Mouse (Mus musculus): ENCODE results near the gene Cpt1a. TPM values are rescaled to one million over a fixed set of nuclear protein-coding genes. Genes with fewer than 3 reads are reported as not detected.

The Cpt1a gene
- polyA plus RNA-seq, 1 experiment from 2014 or later = 11.7 TPM

GRCm38 (mm10) chr19:3307175-3307949, 14.8 kb upstream of the Cpt1a start:
- WGBS = 50% methylated on average over 16 of the region's 16 CpGs
- no peak overlapping the region for H3K4me3 ChIP-seq (replicated peaks)
- H3K36me3 ChIP-seq (replicated peaks) = no peaks in the 10 kb centered on the region
- H3K4me1 ChIP-seq = no peaks in the 10 kb centered on the region
- H3K27ac ChIP-seq = no peak overlapping the region
- H3K9me3 ChIP-seq = no peaks in the 10 kb centered on the region
- no peak for ATAC-seq (ENCODE audit: low FRiP score)
- no peak overlapping the region for H3K9ac ChIP-seq
- no peak overlapping the region for H3K4me2 ChIP-seq
- 0 out of 2 replicates have a peak, but pooled peaks cover 3% of the 10 kb centered on the region for H3K27me3 ChIP-seq

GRCm38 (mm10) chr19:3319341-3319740, 2.8 kb upstream of the Cpt1a start:
- ATAC-seq (ENCODE audit: low FRiP score) = no peak
- Histone ChIP-seq H3K4me3 (replicated peaks) (no peak overlapping the region), H3K9me3 (no peaks in the 10 kb centered on the region), H3K27ac (no peak overlapping the region), H3K4me2 (no peak overlapping the region), H3K27me3 (peaks cover 43% of the 10 kb centered on the region), H3K36me3 (replicated peaks) (no peaks in the 10 kb centered on the region), H3K9ac (no peak overlapping the region), H3K4me1 (peaks cover 24% of the 10 kb centered on the region)
- WGBS = 76% methylated on average over 2 of the region's 2 CpGs

GRCm38 (mm10) chr19:3320086-3320485, 2.0 kb upstream of the Cpt1a start:
- no peak overlapping the region for H3K4me3 ChIP-seq (replicated peaks)
- no peaks in the 10 kb centered on the region for H3K36me3 ChIP-seq (replicated peaks)
- no peaks in the 10 kb centered on the region for H3K9me3 ChIP-seq
- no peak overlapping the region for H3K9ac ChIP-seq
- ATAC-seq (ENCODE audit: low FRiP score) = no peak
- WGBS = 81% methylated on average over 7 of the region's 7 CpGs
- H3K4me2 ChIP-seq = no peak overlapping the region
- peaks cover 45% of the 10 kb centered on the region for H3K27me3 ChIP-seq
- peaks cover 31% of the 10 kb centered on the region for H3K4me1 ChIP-seq
- H3K27ac ChIP-seq = no peak overlapping the region

- 77% methylated on average over 3 of the region's 3 CpGs for WGBS
- no peaks in the 10 kb centered on the region for H3K36me3 ChIP-seq (replicated peaks)
- no peaks in the 10 kb centered on the region for H3K9me3 ChIP-seq
- H3K9ac ChIP-seq = no peak overlapping the region
- ATAC-seq (ENCODE audit: low FRiP score) = no peak
- H3K4me3 ChIP-seq (replicated peaks) = no peak overlapping the region
- peaks cover 36% of the 10 kb centered on the region for H3K4me1 ChIP-seq
- no peak overlapping the region for H3K4me2 ChIP-seq
- H3K27me3 ChIP-seq = peaks cover 45% of the 10 kb centered on the region
- H3K27ac ChIP-seq = no peak overlapping the region
Measured at GRCm38 (mm10) chr19:3320801-3321200, 1.3 kb upstream of the Cpt1a start.

- Histone ChIP-seq H3K9me3 (no peaks in the 10 kb centered on the region), H3K27ac (no peak overlapping the region), H3K4me3 (replicated peaks) (no peak overlapping the region), H3K9ac (no peak overlapping the region), H3K36me3 (replicated peaks) (no peaks in the 10 kb centered on the region), H3K4me1 (peaks cover 44% of the 10 kb centered on the region), H3K27me3 (peaks cover 45% of the 10 kb centered on the region), H3K4me2 (no peak overlapping the region)
- 15% methylated on average over 11 of the region's 11 CpGs for WGBS
- no peak for ATAC-seq (ENCODE audit: low FRiP score)
Measured at GRCm38 (mm10) chr19:3321617-3322016, 517 bp upstream of the Cpt1a start.

GRCm38 (mm10) chr19:3323201-3323621, 1.1 kb downstream of the Cpt1a start:
- peak overlapping the region; percentile 45 for H3K4me3 ChIP-seq (replicated peaks)
- WGBS = 1% methylated on average over 45 of the region's 47 CpGs
- H3K36me3 ChIP-seq (replicated peaks) = no peaks in the 10 kb centered on the region
- peaks cover 44% of the 10 kb centered on the region for H3K4me1 ChIP-seq
- H3K27me3 ChIP-seq = peaks cover 45% of the 10 kb centered on the region
- peak overlapping the region; percentile 33 for H3K9ac ChIP-seq
- peak; percentile 82 for ATAC-seq (ENCODE audit: low FRiP score)
- no peak overlapping the region for H3K27ac ChIP-seq
- no peaks in the 10 kb centered on the region for H3K9me3 ChIP-seq
- H3K4me2 ChIP-seq = peak overlapping the region; percentile 72

- Histone ChIP-seq H3K4me2 (peak overlapping the region; percentile 72), H3K36me3 (replicated peaks) (no peaks in the 10 kb centered on the region), H3K27ac (no peak overlapping the region), H3K9me3 (no peaks in the 10 kb centered on the region), H3K9ac (peak overlapping the region; percentile 33), H3K4me1 (peaks cover 44% of the 10 kb centered on the region), H3K27me3 (peaks cover 45% of the 10 kb centered on the region), H3K4me3 (replicated peaks) (peak overlapping the region; percentile 45)
- under 1% methylated on average over 34 of the region's 34 CpGs for WGBS
- peak; percentile 13 for ATAC-seq (ENCODE audit: low FRiP score)
Measured at GRCm38 (mm10) chr19:3323753-3324270, 1.7 kb downstream of the Cpt1a start.

GRCm38 (mm10) chr19:3324271-3324811, 2.2 kb downstream of the Cpt1a start:
- peak overlapping the region; percentile 72 for H3K4me2 ChIP-seq
- no peaks in the 10 kb centered on the region for H3K36me3 ChIP-seq (replicated peaks)
- H3K4me3 ChIP-seq (replicated peaks) = peak overlapping the region; percentile 45
- H3K27ac ChIP-seq = no peak overlapping the region
- H3K9me3 ChIP-seq = no peaks in the 10 kb centered on the region
- H3K27me3 ChIP-seq = peaks cover 45% of the 10 kb centered on the region
- no peak for ATAC-seq (ENCODE audit: low FRiP score)
- peaks cover 44% of the 10 kb centered on the region for H3K4me1 ChIP-seq
- 2% methylated on average over 17 of the region's 17 CpGs for WGBS
- 0 out of 2 replicates have a peak overlapping the region, but pooled peaks have one; percentile 49 for H3K9ac ChIP-seq

- Histone ChIP-seq H3K9ac (peak overlapping the region; percentile 49), H3K4me1 (peaks cover 44% of the 10 kb centered on the region), H3K4me2 (peak overlapping the region; percentile 72), H3K4me3 (replicated peaks) (peak overlapping the region; percentile 45), H3K36me3 (replicated peaks) (no peaks in the 10 kb centered on the region), H3K27me3 (peaks cover 40% of the 10 kb centered on the region), H3K9me3 (no peaks in the 10 kb centered on the region), H3K27ac (peak overlapping the region; percentile 86)
- WGBS = under 1% methylated on average over 59 of the region's 59 CpGs
- ATAC-seq (ENCODE audit: low FRiP score) = peak; percentile 81
Measured at GRCm38 (mm10) chr19:3324931-3325711, 3.0 kb downstream of the Cpt1a start.

- 22% methylated on average over 15 of the region's 15 CpGs for WGBS
- Histone ChIP-seq H3K4me2 (peak overlapping the region; percentile 72), H3K4me3 (replicated peaks) (peak overlapping the region; percentile 45), H3K9me3 (no peaks in the 10 kb centered on the region), H3K9ac (0 out of 2 replicates have a peak overlapping the region, but pooled peaks have one; percentile 49), H3K27ac (peak overlapping the region; percentile 86), H3K27me3 (peaks cover 35% of the 10 kb centered on the region), H3K36me3 (replicated peaks) (no peaks in the 10 kb centered on the region), H3K4me1 (peaks cover 44% of the 10 kb centered on the region)
- ATAC-seq (ENCODE audit: low FRiP score) = peak; percentile 14; the same call in 1 of the 2 replicates
Measured at GRCm38 (mm10) chr19:3325771-3326478, 3.8 kb downstream of the Cpt1a start.

- ATAC-seq (ENCODE audit: low FRiP score) = no peak
- peak overlapping the region; percentile 86; the same call in 1 of the 2 replicates for H3K27ac ChIP-seq
- WGBS = 85% methylated on average over 12 of the region's 12 CpGs
- no peaks in the 10 kb centered on the region for H3K9me3 ChIP-seq
- H3K4me3 ChIP-seq (replicated peaks) = no peak overlapping the region
- peaks cover 42% of the 10 kb centered on the region for H3K4me1 ChIP-seq
- H3K27me3 ChIP-seq = peaks cover 28% of the 10 kb centered on the region
- H3K4me2 ChIP-seq = no peak overlapping the region
- H3K9ac ChIP-seq = no peak overlapping the region
- H3K36me3 ChIP-seq (replicated peaks) = no peaks in the 10 kb centered on the region
Measured at GRCm38 (mm10) chr19:3326479-3327047, 4.4 kb downstream of the Cpt1a start.
